ENCODE assay signal across 10 mouse cellular contexts in genomic region chr8:121326164-121326910, GRCm38 (mm10).
DNase-seq lines count a peak whose midpoint lies in the region; ATAC-seq lines count a peak whose summit lies in the region.
"Had no signal": no experiment of that assay in that cellular context is flagged by ENCODE, and none has a peak within 500 bp of the region (broad histone marks: within the 10 kb centered on the region; RNA-seq: fewer than 3 reads in every experiment).

No protein-coding gene starts in this region.

- H3K4me2 ChIP-seq in lung, embryonic 16.5 days (ENCODE audit: low read depth, low read length), result no peak overlapping the region
- no peak overlapping the region for H3K4me2 ChIP-seq in limb, embryonic 15.5 days

- intact Hi-C loops in left cerebral cortex, postnatal 4 days (cut with DNase I), result no loop called here

- no peak overlapping the region for H3K9ac ChIP-seq in lung, embryonic 16.5 days (ENCODE audit: low read length)
- H3K9ac ChIP-seq in limb, embryonic 15.5 days, result no peak overlapping the region

- 44% methylated on average over 18 of the region's 18 CpGs for WGBS in lung, embryonic 16.5 days
- WGBS in limb, embryonic 15.5 days, result 46% methylated on average over 18 of the region's 18 CpGs

- H3K4me1 ChIP-seq in lung, embryonic 16.5 days (replicated peaks; ENCODE audit: control insufficient read depth, insufficient read depth, low read length), result peaks cover 8% of the 10 kb centered on the region
- peaks cover 13% of the 10 kb centered on the region for H3K4me1 ChIP-seq in limb, embryonic 15.5 days

- DNase-seq in embryo, embryonic 10 days (ENCODE audit: low spot score), result peak; percentile 63
- no peak for DNase-seq in embryo, embryonic 9.5 days (ENCODE audit: extremely low spot score)
- no peak for DNase-seq in lung, postnatal 4 days
- DNase-seq in cerebellum, adult 9-11 months, result no peak
- no peak for DNase-seq in left cerebral cortex, postnatal 4 days
- DNase-seq in cerebellum, postnatal 36 days, result no peak
- DNase-seq: kidney, postnatal 36 days had no signal

- peak; percentile 52; the same call in 1 of the 2 replicates for ATAC-seq in lung, embryonic 16.5 days (ENCODE audit: low read depth)
- ATAC-seq in limb, embryonic 15.5 days (ENCODE audit: insufficient number of reproducible peaks, low FRiP score, low TSS enrichment, low read depth), result no peak

- H3K27me3 ChIP-seq in lung, embryonic 16.5 days (ENCODE audit: control insufficient read depth, insufficient read depth, low read depth, low read length), result no peaks in the 10 kb centered on the region
- no peaks in the 10 kb centered on the region for H3K27me3 ChIP-seq in limb, embryonic 15.5 days

- no peaks in the 10 kb centered on the region for H3K9me3 ChIP-seq in lung, embryonic 16.5 days (ENCODE audit: control insufficient read depth, low read length)
- no peaks in the 10 kb centered on the region for H3K9me3 ChIP-seq in limb, embryonic 15.5 days

- no peak overlapping the region for H3K4me3 ChIP-seq in lung, embryonic 16.5 days (ENCODE audit: low read length)
- no peak overlapping the region for H3K4me3 ChIP-seq in limb, embryonic 15.5 days
- H3K4me3 ChIP-seq: left cerebral cortex, adult 2 months had no signal

- H3K27ac ChIP-seq in lung, embryonic 16.5 days (ENCODE audit: low read length), result no peak overlapping the region
- H3K27ac ChIP-seq in limb, embryonic 15.5 days, result peak overlapping the region; percentile 44; the same call in 1 of the 2 replicates
- H3K27ac ChIP-seq: left cerebral cortex, adult 2 months had no signal

- H3K36me3 ChIP-seq in lung, embryonic 16.5 days (ENCODE audit: control insufficient read depth, insufficient read depth, low read length), result no peaks in the 10 kb centered on the region
- no peaks in the 10 kb centered on the region for H3K36me3 ChIP-seq in limb, embryonic 15.5 days
